Mouse (Mus musculus) cerebellum, adult 11-12 months (tissue): Measurements from ENCODE around the gene Col15a1.

Experiments used
- DNase-seq: peaks from one replicate; pipeline ENCODE4 v3.0.0; 2022

Gene Col15a1

GRCm38 (mm10) chr4:47353416-47354111 lies 145.6 kb downstream of the Col15a1 start:
- peak; percentile 10 for DNase-seq

- DNase-seq = no peak
Measured at GRCm38 (mm10) chr4:47354304-47354703, 146.3 kb downstream of the Col15a1 start.

- no peak for DNase-seq
Measured at GRCm38 (mm10) chr4:47362662-47363061, 154.7 kb downstream of the Col15a1 start.
